Mouse (Mus musculus) ES-Bruce4 (cell line): ENCODE measurements around the gene Plet1.

Source experiments
- CTCF ChIP-seq: IDR thresholded peaks from one replicate; pipeline ENCODE4 v1.8.1; 2011; ENCODE audit warnings: low read depth, low read length
- EP300 ChIP-seq: IDR thresholded peaks from 2 replicates; pipeline ENCODE4 v1.6.1; 2011; ENCODE audit warnings: low read depth, low read length; ENCODE audit not compliant: insufficient read depth
- POLR2A ChIP-seq: IDR thresholded peaks from one replicate; pipeline ENCODE4 v1.8.1; 2011; ENCODE audit warnings: low read length; ENCODE audit not compliant: insufficient read depth

DNA sequence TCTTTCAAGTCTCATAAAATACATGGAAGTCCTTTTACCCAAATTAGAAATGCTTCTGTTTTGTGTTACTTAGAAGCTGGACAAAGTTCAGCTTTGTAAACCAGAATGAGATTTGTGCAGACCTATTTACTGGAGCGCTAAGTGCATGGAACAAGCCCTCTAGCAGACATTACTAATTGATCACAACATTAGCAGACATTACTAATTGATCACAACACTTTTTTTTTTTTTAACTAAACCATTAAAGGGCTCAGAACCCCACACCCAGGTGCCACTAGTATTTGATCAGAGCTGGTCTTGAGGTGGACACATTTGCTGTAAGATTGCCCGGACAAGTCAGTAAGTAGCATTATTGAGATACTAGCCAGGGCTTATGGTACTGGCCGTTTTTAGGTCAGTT, 39.5 kb downstream of the Plet1 start:
- TF ChIP-seq EP300 (no peak), POLR2A (no peak), CTCF (no peak)
